Mouse (Mus musculus) heart, postnatal 36 days (tissue): Measurements from ENCODE around the gene Tmem141. TPM values are rescaled to one million over a fixed set of nuclear protein-coding genes. Genes with fewer than 3 reads are reported as not detected.

ENCODE experiments used
- DNase-seq, 2 experiments: peaks; one replicate each; pipeline ENCODE4 v3.0.0; 2021 to 2022
- intact Hi-C: fragments of 180-260 bp; cut with DNase I; formaldehyde crosslinking; loops from one replicate; pipeline ENCODE4 v1.15.1; 2025
- total RNA-seq, 2 experiments: library from RNA; stranded (reverse); gene quantifications; 2 replicates each; pipeline ENCODE4 v1.2.3; 2021

The Tmem141 gene
- total RNA-seq: 10 to 100 TPM; 24.1 to 29.5 TPM

GRCm38 (mm10) chr2:25621229-25622200 is at the start of gene Tmem141:
Gene Tmem141 (minus strand): TSS chr2:25622005.
- intact Hi-C loops: no loop called here
- peak; percentile 80 to 84 for DNase-seq

- intact Hi-C loops: no loop called here
Measured at GRCm38 (mm10) chr2:25666516-25666915, 44.7 kb upstream of the Tmem141 start.

GRCm38 (mm10) chr2:25664125-25664524 is 42.3 kb upstream of the Tmem141 start:
- DNase-seq: no peak
- intact Hi-C loops: no loop called here

More at GRCm38 (mm10) chr2:25666516-25666915, 44.7 kb upstream of the Tmem141 start:
- no peak for DNase-seq

GRCm38 (mm10) chr2:25663511-25663910 is 41.7 kb upstream of the Tmem141 start:
- DNase-seq: peak; percentile 33 to 52
- intact Hi-C loops: no loop called here

- DNase-seq: no peak
- intact Hi-C loops: no loop called here
Measured at GRCm38 (mm10) chr2:25661245-25661970, 39.6 kb upstream of the Tmem141 start.

- intact Hi-C loops: no loop called here
- DNase-seq: peak in 1 of 2 experiments; percentile 14
Measured at GRCm38 (mm10) chr2:25660279-25660678, 38.5 kb upstream of the Tmem141 start.

- no peak for DNase-seq
- intact Hi-C loops: no loop called here
Measured at GRCm38 (mm10) chr2:25657652-25658051, 35.8 kb upstream of the Tmem141 start, which contains the start of gene Lcn5. Gene Lcn5 (plus strand): TSS chr2:25657952.

- DNase-seq: peak in 1 of 2 experiments; percentile 13
Measured at GRCm38 (mm10) chr2:25657246-25657645, 35.4 kb upstream of the Tmem141 start.

GRCm38 (mm10) chr2:25656691-25657090 is 34.9 kb upstream of the Tmem141 start:
- DNase-seq: peak; percentile 42 to 49
- intact Hi-C loops: no loop called here

More at GRCm38 (mm10) chr2:25657246-25657645, 35.4 kb upstream of the Tmem141 start:
- intact Hi-C loops: no loop called here

- DNase-seq: no peak
- intact Hi-C loops: no loop called here
Measured at GRCm38 (mm10) chr2:25654502-25654901, 32.7 kb upstream of the Tmem141 start.

GRCm38 (mm10) chr2:25652902-25653301 is 31.1 kb upstream of the Tmem141 start, which contains the start of gene Lcn8:
Gene Lcn8 (plus strand): TSS chr2:25653120.
- intact Hi-C loops: no loop called here
- DNase-seq: no peak

- peak; percentile 39 to 58 for DNase-seq
- intact Hi-C loops: no loop called here
Measured at GRCm38 (mm10) chr2:25639890-25640289, 18.1 kb upstream of the Tmem141 start.

GRCm38 (mm10) chr2:25634046-25634445 is 12.2 kb upstream of the Tmem141 start:
- intact Hi-C loops: loop anchor here (5.0 kb wide), 1 partner anchor 48 kb away; the partner anchor contains the start of gene Lcn10
- no peak for DNase-seq

GRCm38 (mm10) chr2:25633616-25634015 is 11.8 kb upstream of the Tmem141 start:
- intact Hi-C loops: loop anchor here (5.0 kb wide), 1 partner anchor 49 kb away; the partner anchor contains the start of gene Lcn10
- no peak for DNase-seq

GRCm38 (mm10) chr2:25628738-25629137 is 6.9 kb upstream of the Tmem141 start:
- intact Hi-C loops: no loop called here
- no peak for DNase-seq

- intact Hi-C loops: no loop called here
- DNase-seq: no peak
Measured at GRCm38 (mm10) chr2:25627811-25628210, 6.0 kb upstream of the Tmem141 start, which contains the start of gene Fcna. Gene Fcna (minus strand): TSS chr2:25628030.

- no peak for DNase-seq
- intact Hi-C loops: no loop called here
Measured at GRCm38 (mm10) chr2:25625986-25626385, 4.2 kb upstream of the Tmem141 start.

- DNase-seq: no peak
- intact Hi-C loops: no loop called here
Measured at GRCm38 (mm10) chr2:25620852-25621228, 965 bp downstream of the Tmem141 start.

- no peak for DNase-seq
- intact Hi-C loops: no loop called here
Measured at GRCm38 (mm10) chr2:25620386-25620785, 1.4 kb downstream of the Tmem141 start.

- intact Hi-C loops: no loop called here
Measured at GRCm38 (mm10) chr2:25617578-25617977, 4.2 kb downstream of the Tmem141 start, which contains the start of gene Ccdc183. Gene Ccdc183 (minus strand): TSS chr2:25617678.

GRCm38 (mm10) chr2:25616398-25616797 is 5.4 kb downstream of the Tmem141 start:
- intact Hi-C loops: no loop called here
- DNase-seq: no peak

More at GRCm38 (mm10) chr2:25617578-25617977, 4.2 kb downstream of the Tmem141 start, which contains the start of gene Ccdc183:
- DNase-seq: no peak
